Mouse (Mus musculus): ENCODE measurements around the gene Unkl. TPM values are rescaled to one million over a fixed set of nuclear protein-coding genes. Genes with fewer than 3 reads are reported as not detected.

The Unkl gene
- polyA plus RNA-seq, 2 experiments: 5.9 to 34.8 TPM

GRCm38 (mm10) chr17:25164770-25165169 is 23.4 kb upstream of the Unkl start:
- H3K27me3 ChIP-seq (ENCODE audit: control insufficient read depth, insufficient read depth, low read length): no peaks in the 10 kb centered on the region
- no peak for ATAC-seq (ENCODE audit: insufficient read depth)
- TF ChIP-seq CTCF (IDR thresholded peaks at IDR 0.05; ENCODE audit: low read depth): no peak
- TF ChIP-seq EP300 (IDR thresholded peaks at IDR 0.05; ENCODE audit: low read depth): no peak
- H3K36me3 ChIP-seq (replicated peaks; ENCODE audit: control insufficient read depth, insufficient read depth, low read depth): no peaks in the 10 kb centered on the region; the same call in 1 of the 2 replicates
- no peaks in the 10 kb centered on the region for H3K9me3 ChIP-seq (ENCODE audit: control insufficient read depth, low read length)
- no peak overlapping the region for H3K9ac ChIP-seq (replicated peaks)
- no peaks in the 10 kb centered on the region for H3K4me1 ChIP-seq (replicated peaks; ENCODE audit: control insufficient read depth in 2 of 2, insufficient read depth in 2 of 2, low read length in 1 of 2)
- H3K4me3 ChIP-seq (ENCODE audit: insufficient read depth in 1 of 2, low read depth in 2 of 2, low read length in 2 of 2): no peak overlapping the region
- no peak for DNase-seq (ENCODE audit: low read depth in 3 of 3, low spot score in 3 of 3)
- 68% methylated on average over 3 of the region's 3 CpGs for WGBS (ENCODE audit: insufficient replicate concordance)
- H3K27ac ChIP-seq: no peak overlapping the region
- H3K4me2 ChIP-seq (ENCODE audit: low read depth): no peak overlapping the region

DNA sequence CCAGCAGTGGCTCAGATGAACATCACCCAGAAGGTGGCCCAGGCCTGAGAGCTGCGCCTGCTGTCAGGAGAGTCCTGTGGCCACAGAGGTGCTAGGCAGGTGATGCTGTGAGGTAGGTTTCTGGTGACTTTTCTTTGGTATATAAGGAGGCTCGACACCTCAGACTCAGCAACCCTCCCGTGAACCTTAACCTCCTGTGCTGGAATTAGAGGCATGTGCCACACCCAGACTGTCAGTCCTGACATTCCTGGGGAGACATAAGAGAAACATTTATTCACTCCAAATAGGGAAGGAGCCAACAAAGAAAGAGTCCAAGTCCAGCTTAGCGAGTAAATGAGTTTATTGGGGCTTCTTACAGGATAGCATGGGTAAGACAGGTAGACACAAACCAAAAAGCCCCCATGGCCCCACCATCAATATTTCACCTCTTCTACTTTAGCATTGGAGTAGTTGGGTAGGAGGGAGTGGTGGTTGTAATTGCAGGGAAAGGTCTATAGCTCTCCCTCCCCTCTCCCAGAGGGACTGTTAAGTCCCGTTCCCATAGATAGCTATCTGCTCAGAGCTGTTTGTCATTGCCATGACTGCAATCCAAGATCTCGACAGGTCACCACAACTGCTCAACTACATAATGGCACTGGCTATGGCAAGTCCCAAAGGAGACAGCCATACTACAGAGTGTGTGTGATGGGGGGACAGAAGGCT is 22.1 kb upstream of the Unkl start:
- no peak for DNase-seq (ENCODE audit: low read depth in 3 of 3, low spot score in 3 of 3)
- TF ChIP-seq CTCF (IDR thresholded peaks at IDR 0.05; ENCODE audit: low read depth): no peak
- no peak for TF ChIP-seq EP300 (IDR thresholded peaks at IDR 0.05; ENCODE audit: low read depth)
- no peaks in the 10 kb centered on the region for H3K9me3 ChIP-seq (ENCODE audit: control insufficient read depth, low read length)
- WGBS (ENCODE audit: insufficient replicate concordance): 47% methylated on average over 6 of the region's 6 CpGs
- no peaks in the 10 kb centered on the region for H3K27me3 ChIP-seq (ENCODE audit: control insufficient read depth, insufficient read depth, low read length)
- H3K4me2 ChIP-seq (ENCODE audit: low read depth): no peak overlapping the region
- no peaks in the 10 kb centered on the region for H3K4me1 ChIP-seq (replicated peaks; ENCODE audit: control insufficient read depth in 2 of 2, insufficient read depth in 2 of 2, low read length in 1 of 2)
- H3K27ac ChIP-seq: no peak overlapping the region
- H3K36me3 ChIP-seq (replicated peaks; ENCODE audit: control insufficient read depth, insufficient read depth, low read depth): no peaks in the 10 kb centered on the region
- no peak overlapping the region for H3K4me3 ChIP-seq (ENCODE audit: insufficient read depth in 1 of 2, low read depth in 2 of 2, low read length in 2 of 2)
- ATAC-seq (ENCODE audit: insufficient read depth): no peak
- no peak overlapping the region for H3K9ac ChIP-seq (replicated peaks)

DNA sequence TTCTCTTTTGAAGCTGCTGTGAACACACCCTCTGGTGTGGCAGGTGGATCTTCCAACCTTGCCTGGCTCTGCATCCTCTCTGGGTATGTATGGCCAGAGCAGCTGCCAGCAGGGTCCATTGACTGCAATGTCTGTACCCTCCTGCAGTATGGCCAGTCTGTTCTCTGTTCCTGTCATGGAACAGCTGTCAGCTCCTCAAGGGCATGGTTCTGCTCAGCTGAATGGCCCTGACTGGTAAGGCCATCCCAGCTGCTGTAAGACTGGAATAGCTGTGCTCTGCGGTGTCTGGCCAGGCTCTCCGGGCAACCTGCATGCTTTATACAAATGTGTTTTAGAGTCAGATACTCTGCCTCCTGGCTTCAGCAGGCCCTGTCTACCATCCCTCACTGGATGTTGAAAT is 18.5 kb upstream of the Unkl start:
- DNase-seq (ENCODE audit: low read depth in 3 of 3, low spot score in 3 of 3): no peak
- TF ChIP-seq CTCF (IDR thresholded peaks at IDR 0.05; ENCODE audit: low read depth) (no peak), EP300 (IDR thresholded peaks at IDR 0.05; ENCODE audit: low read depth) (no peak)
- Histone ChIP-seq H3K4me3 (ENCODE audit: insufficient read depth in 1 of 2, low read depth in 2 of 2, low read length in 2 of 2) (no peak overlapping the region), H3K4me2 (ENCODE audit: low read depth) (no peak overlapping the region), H3K36me3 (replicated peaks; ENCODE audit: control insufficient read depth, insufficient read depth, low read depth) (no peaks in the 10 kb centered on the region), H3K27me3 (ENCODE audit: control insufficient read depth, insufficient read depth, low read length) (no peaks in the 10 kb centered on the region), H3K9me3 (ENCODE audit: control insufficient read depth, low read length) (no peaks in the 10 kb centered on the region), H3K4me1 (replicated peaks; ENCODE audit: control insufficient read depth in 2 of 2, insufficient read depth in 2 of 2, low read length in 1 of 2) (no peaks in the 10 kb centered on the region), H3K27ac (no peak overlapping the region), H3K9ac (replicated peaks) (no peak overlapping the region)
- no peak for ATAC-seq (ENCODE audit: insufficient read depth)
- 82% methylated on average over 2 of the region's 2 CpGs for WGBS (ENCODE audit: insufficient replicate concordance)

DNA sequence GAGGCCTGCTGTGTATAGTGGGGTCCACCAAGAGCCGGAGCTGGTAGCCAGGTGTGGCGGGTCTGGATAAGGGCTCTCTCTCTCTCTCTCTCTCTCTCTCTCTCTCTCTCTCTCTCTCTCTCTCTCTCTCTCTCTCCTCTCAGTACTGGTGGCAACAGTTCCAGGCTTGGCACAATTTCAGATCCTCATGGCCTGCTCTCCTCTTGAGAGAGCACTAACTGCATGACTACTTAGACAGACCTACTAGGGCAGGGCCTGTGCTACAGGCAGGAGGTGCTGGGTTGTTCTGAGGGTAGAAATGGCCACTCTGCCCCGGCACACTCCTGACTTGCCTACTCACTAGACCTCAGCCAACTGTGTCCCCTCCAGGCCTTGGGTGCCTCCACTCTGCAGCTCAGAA is 15.6 kb upstream of the Unkl start:
- 75% methylated on average over 3 of the region's 3 CpGs for WGBS (ENCODE audit: insufficient replicate concordance)
- no peaks in the 10 kb centered on the region for H3K9me3 ChIP-seq (ENCODE audit: control insufficient read depth, low read length)
- no peak for ATAC-seq (ENCODE audit: insufficient read depth)

GRCm38 (mm10) chr17:25175411-25175810 is 12.8 kb upstream of the Unkl start, which contains the start of gene Gm38655:
Gene Gm38655, minus strand, starts transcription at chr17:25175471.
- Histone ChIP-seq H3K4me2 (ENCODE audit: low read depth) (peak within 1 kb of the TSS; percentile 20; the same call in 1 of the 2 replicates), H3K9me3 (ENCODE audit: control insufficient read depth, low read length) (no peaks in the 10 kb centered on the region), H3K27me3 (ENCODE audit: control insufficient read depth, insufficient read depth, low read length) (no peaks in the 10 kb centered on the region; the same call in 1 of the 2 replicates), H3K4me3 (ENCODE audit: insufficient read depth in 1 of 2, low read depth in 2 of 2, low read length in 2 of 2) (no peak within 1 kb of the TSS), H3K27ac (no peak within 1 kb of the TSS), H3K9ac (replicated peaks) (peak within 1 kb of the TSS; percentile 27; the same call in 1 of the 2 replicates), H3K36me3 (replicated peaks; ENCODE audit: control insufficient read depth, insufficient read depth, low read depth) (no peaks in the 10 kb centered on the region), H3K4me1 (replicated peaks; ENCODE audit: control insufficient read depth in 2 of 2, insufficient read depth in 2 of 2, low read length in 1 of 2) (peaks cover 8 to 9% of the 10 kb centered on the region in 2 experiments)
- WGBS (ENCODE audit: insufficient replicate concordance): 45% methylated on average over 9 of the region's 9 CpGs
- DNase-seq (ENCODE audit: low read depth in 3 of 3, low spot score in 3 of 3) (no peak), ATAC-seq (ENCODE audit: insufficient read depth) (no peak; the same call in 1 of the 2 replicates)
- TF ChIP-seq EP300 (IDR thresholded peaks at IDR 0.05; ENCODE audit: low read depth): no peak
- TF ChIP-seq CTCF (IDR thresholded peaks at IDR 0.05; ENCODE audit: low read depth): no peak

More for the DNA sequence above, 15.6 kb upstream of the Unkl start:
- H3K4me3 ChIP-seq (ENCODE audit: insufficient read depth in 1 of 2, low read depth in 2 of 2, low read length in 2 of 2): no peak overlapping the region
- H3K36me3 ChIP-seq (replicated peaks; ENCODE audit: control insufficient read depth, insufficient read depth, low read depth): no peaks in the 10 kb centered on the region
- DNase-seq (ENCODE audit: low read depth in 3 of 3, low spot score in 3 of 3): no peak
- H3K27ac ChIP-seq: no peak overlapping the region
- H3K4me1 ChIP-seq (replicated peaks; ENCODE audit: control insufficient read depth in 2 of 2, insufficient read depth in 2 of 2, low read length in 1 of 2): peaks cover 8 to 9% of the 10 kb centered on the region in 2 experiments
- no peak overlapping the region for H3K4me2 ChIP-seq (ENCODE audit: low read depth)
- TF ChIP-seq CTCF (IDR thresholded peaks at IDR 0.05; ENCODE audit: low read depth) (no peak), EP300 (IDR thresholded peaks at IDR 0.05; ENCODE audit: low read depth) (no peak)
- H3K27me3 ChIP-seq (ENCODE audit: control insufficient read depth, insufficient read depth, low read length): no peaks in the 10 kb centered on the region; the same call in 1 of the 2 replicates
- no peak overlapping the region for H3K9ac ChIP-seq (replicated peaks)

Measured in liver, embryonic 14.5 days (tissue).